Mouse (Mus musculus) mammary gland, adult 2 months (tissue): ENCODE measurements around the gene Olfr65. TPM values are rescaled to one million over a fixed set of nuclear protein-coding genes. Genes with fewer than 3 reads are reported as not detected.

ENCODE experiments used
- polyA plus RNA-seq: library from polyadenylated mRNA; depleted of rRNA; stranded (reverse); fragments of >200 nt; gene quantifications from 2 replicates; pipeline ENCODE4 v1.2.3, GENCODE M21; 2012; ENCODE audit warnings: low replicate concordance; rRNA removed

Olfr65 gene
- not detected in 2 replicates for polyA plus RNA-seq

DNA sequence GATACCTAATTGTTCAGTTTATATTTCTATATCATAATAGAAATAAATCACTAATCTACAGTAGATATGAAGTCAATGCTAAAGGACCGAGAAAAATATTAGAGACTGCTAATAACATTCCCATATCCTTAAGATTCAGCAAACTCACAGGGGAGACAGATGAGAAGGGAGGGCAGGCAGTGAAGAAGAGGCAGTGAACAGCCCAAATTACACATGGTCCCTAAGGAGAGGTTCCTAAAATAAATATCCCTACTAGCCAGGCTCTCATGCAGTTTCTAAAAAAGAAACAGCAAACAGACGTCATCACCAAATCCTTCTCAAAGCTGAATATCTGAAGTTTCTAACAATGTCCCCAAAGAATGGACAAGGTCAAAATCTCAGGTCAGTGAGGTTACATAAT, at the start of gene Olfr65:
Gene Olfr65, plus strand, starts transcription at position 301 of the 400 bp plus-strand sequence.

DNA sequence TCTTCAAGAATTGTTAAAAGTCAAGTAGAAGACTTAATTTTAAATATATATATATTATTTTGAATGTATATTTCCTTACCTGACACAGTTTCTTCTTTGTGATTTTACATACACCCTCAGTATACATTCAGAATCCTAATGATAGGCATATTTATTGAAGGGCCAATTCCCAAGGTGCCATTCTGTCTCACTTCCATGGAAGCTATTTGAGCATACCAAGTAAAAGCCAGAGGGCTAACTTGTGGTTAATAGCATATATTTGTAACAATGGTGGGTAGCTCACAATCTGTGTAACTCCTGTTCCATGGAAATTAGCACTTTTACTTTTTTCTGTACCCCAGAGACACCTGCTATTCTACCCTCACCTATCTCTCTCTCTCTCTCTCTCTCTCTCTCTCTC, 17.1 kb upstream of the Olfr65 start, which contains the start of gene Olfr66:
Gene Olfr66, minus strand, starts transcription at position 101 of the 400 bp plus-strand sequence.

DNA sequence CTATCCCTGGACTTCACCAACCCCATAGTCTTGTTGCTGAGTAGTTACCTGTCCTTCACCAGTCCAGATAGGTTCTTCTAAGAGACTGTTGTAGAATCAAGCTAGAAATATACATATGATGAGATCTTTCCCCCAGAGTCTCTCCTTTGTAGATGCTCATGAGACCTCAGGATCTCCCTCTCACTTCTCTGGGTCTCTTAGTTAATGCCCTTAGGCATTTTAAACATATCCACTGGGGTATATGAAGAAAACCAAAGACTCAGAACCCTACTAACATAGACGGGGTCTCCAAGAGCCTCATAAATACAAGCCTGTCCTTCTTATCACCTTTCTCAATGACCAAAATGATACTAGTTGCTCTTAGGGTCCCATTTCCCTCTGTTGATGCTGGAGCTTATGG, 8.9 kb upstream of the Olfr65 start, which contains the start of gene Olfr64:
Gene Olfr64, minus strand, starts transcription at position 101 of the 400 bp plus-strand sequence.

DNA sequence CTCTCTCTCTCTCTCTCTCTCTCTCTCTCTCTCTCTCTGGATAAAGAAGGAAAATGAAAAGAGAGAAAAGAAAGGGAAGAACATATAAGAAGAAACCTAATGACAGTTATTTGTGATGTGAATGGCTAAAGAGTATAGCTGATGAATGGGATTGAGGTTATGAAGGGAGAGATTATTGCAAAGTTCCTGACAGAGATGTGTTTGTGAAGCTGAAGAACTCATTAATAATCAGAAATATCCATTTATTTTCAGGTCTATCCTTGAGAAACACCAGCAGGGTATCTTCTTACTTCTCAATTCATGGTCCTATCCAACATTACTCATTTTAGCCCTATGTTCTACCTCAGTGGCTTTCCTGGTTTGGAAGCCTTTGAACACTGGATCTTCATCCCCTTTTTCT, 25.2 kb downstream of the Olfr65 start, which contains the start of gene Olfr631:
Gene Olfr631, plus strand, starts transcription at position 301 of the 400 bp plus-strand sequence.

DNA sequence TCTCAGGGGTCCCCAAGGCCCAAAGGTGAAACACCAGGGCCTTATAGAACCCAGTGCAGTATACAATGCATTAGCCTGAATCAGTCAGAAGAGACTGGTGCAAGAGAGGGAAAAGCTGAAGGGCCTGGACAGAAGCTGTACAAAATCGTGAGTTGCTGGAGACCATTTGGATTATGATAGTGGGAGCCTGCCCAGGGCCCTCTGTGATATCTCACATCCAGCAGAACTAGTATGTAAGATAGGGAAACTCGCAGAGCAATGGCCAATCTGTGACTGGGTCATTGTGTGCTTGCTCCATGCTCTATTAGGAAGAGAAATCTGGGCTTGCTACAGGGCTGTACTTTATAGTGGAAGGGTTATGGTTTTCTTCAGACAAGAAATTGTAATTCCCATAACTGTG, 31.0 kb downstream of the Olfr65 start, which contains the start of gene Olfr632:
Gene Olfr632, plus strand, starts transcription at position 84 of the 400 bp plus-strand sequence.

DNA sequence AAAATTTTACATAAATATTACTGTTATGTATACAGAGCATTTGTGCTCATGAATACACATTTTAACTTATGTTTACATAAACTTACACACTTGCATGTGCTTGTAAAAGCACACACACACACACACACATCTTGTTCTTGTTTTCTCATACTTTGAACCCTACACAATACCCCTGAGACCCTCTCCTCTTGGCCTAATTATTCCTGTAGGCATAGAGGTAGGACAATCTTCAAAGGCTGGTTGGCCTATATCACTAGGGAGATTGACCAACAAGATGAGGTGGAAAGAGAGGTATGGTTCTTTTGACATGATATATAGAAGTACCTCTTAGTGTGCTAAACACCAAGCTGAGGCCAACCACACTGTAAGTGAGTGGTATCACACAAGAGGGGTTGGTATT, 40.9 kb downstream of the Olfr65 start, which contains the start of gene Olfr633:
Gene Olfr633, plus strand, starts transcription at position 301 of the 400 bp plus-strand sequence.

Other genes starting within 250 kb of the Olfr65 start
- gene Olfr623, start 239.8 kb upstream of the Olfr65 start, polyA plus RNA-seq, result not detected in 2 replicates
- gene Olfr624, start 232.3 kb upstream of the Olfr65 start, polyA plus RNA-seq, result not detected in 2 replicates
- gene Olfr625-ps1, start 220.8 kb upstream of the Olfr65 start, polyA plus RNA-seq, result not detected in 2 replicates
- gene Olfr243, start 188.8 kb upstream of the Olfr65 start, polyA plus RNA-seq, result not detected in 2 replicates
- not detected in 2 replicates for gene Olfr628, start 173.1 kb upstream of the Olfr65 start, polyA plus RNA-seq
- not detected in 2 replicates for gene Olfr629, start 158.5 kb upstream of the Olfr65 start, polyA plus RNA-seq
- gene Olfr630, start 146.2 kb upstream of the Olfr65 start, polyA plus RNA-seq, result not detected in 2 replicates
- not detected in 2 replicates for gene Olfr69, start 131.9 kb upstream of the Olfr65 start, polyA plus RNA-seq
- gene Olfr68, start 123.8 kb upstream of the Olfr65 start, polyA plus RNA-seq, result not detected in 2 replicates
- gene Olfr67, start 111.7 kb upstream of the Olfr65 start, polyA plus RNA-seq, result not detected in 2 replicates
- 79.2 and 80.0 TPM in 2 replicates for gene Hbb-bt, start 89.5 kb upstream of the Olfr65 start, polyA plus RNA-seq
- 783 and 1,033 TPM in 2 replicates for gene Hbb-bs, start 75.4 kb upstream of the Olfr65 start, polyA plus RNA-seq
- gene Hbb-bh2, start 63.0 kb upstream of the Olfr65 start, polyA plus RNA-seq, result not detected in 2 replicates
- not detected in 2 replicates for gene Hbb-bh1, start 60.3 kb upstream of the Olfr65 start, polyA plus RNA-seq
- gene Hbb-y, start 50.3 kb upstream of the Olfr65 start, polyA plus RNA-seq, result not detected in 2 replicates
- not detected in 2 replicates for gene Olfr66, start 17.2 kb upstream of the Olfr65 start, polyA plus RNA-seq
- gene Olfr64, start 9.0 kb upstream of the Olfr65 start, polyA plus RNA-seq, result not detected in 2 replicates
- gene Olfr631, start 25.3 kb downstream of the Olfr65 start, polyA plus RNA-seq, result not detected in 2 replicates
- not detected in 2 replicates for gene Olfr632, start 30.9 kb downstream of the Olfr65 start, polyA plus RNA-seq
- not detected in 2 replicates for gene Olfr633, start 41.0 kb downstream of the Olfr65 start, polyA plus RNA-seq
- gene Olfr635, start 67.7 kb downstream of the Olfr65 start, polyA plus RNA-seq, result not detected in 2 replicates
- gene Olfr638, start 95.3 kb downstream of the Olfr65 start, polyA plus RNA-seq, result not detected in 2 replicates
- not detected in 2 replicates for gene Olfr639, start 113.8 kb downstream of the Olfr65 start, polyA plus RNA-seq
- not detected in 2 replicates for gene Olfr640, start 122.1 kb downstream of the Olfr65 start, polyA plus RNA-seq
- gene Olfr641, start 132.0 kb downstream of the Olfr65 start, polyA plus RNA-seq, result not detected in 2 replicates
- not detected in 2 replicates for gene Olfr642, start 149.2 kb downstream of the Olfr65 start, polyA plus RNA-seq
- not detected in 2 replicates for gene 4930516K23Rik, start 158.0 kb downstream of the Olfr65 start, polyA plus RNA-seq
- not detected in 2 replicates for gene Olfr644, start 168.4 kb downstream of the Olfr65 start, polyA plus RNA-seq
- not detected in 2 replicates for gene Olfr645, start 182.0 kb downstream of the Olfr65 start, polyA plus RNA-seq
- gene Olfr646, start 201.4 kb downstream of the Olfr65 start, polyA plus RNA-seq, result not detected in 2 replicates
- gene Ubqln5, start 226.3 kb downstream of the Olfr65 start, polyA plus RNA-seq, result not detected in 2 replicates
- gene Olfr643, start 233.9 kb downstream of the Olfr65 start, polyA plus RNA-seq, result not detected in 2 replicates
- not detected in 2 replicates for gene Ubqln3, start 239.8 kb downstream of the Olfr65 start, polyA plus RNA-seq
- gene Ubqlnl, start 247.1 kb downstream of the Olfr65 start, polyA plus RNA-seq, result not detected in 2 replicates